Mouse (Mus musculus) activated CD4-positive, CD25-positive, alpha-beta regulatory T cell, adult 9 weeks (primary cell): Measurements from ENCODE around the gene Adgrb3. TPM values are rescaled to one million over a fixed set of nuclear protein-coding genes. Genes with fewer than 3 reads are reported as not detected.

Source experiments
- polyA plus RNA-seq: library from polyadenylated mRNA; unstranded; fragments of 100-300 nt; shearing (Covaris generic); gene quantifications from one replicate; pipeline ENCODE4 v1.2.1, GENCODE M21; 2017

Adgrb3 gene
- polyA plus RNA-seq, result not detected

GRCm38 (mm10) chr1:25828971-25829920 is at the start of gene Adgrb3:
Adgrb3 (minus strand) TSS chr1:25829707.

